Mouse (Mus musculus): ENCODE measurements around the gene Olfr403. TPM values are rescaled to one million over a fixed set of nuclear protein-coding genes. Genes with fewer than 3 reads are reported as not detected.
"Not testable (repeated sequence)": the region's sequence is repeated elsewhere in the genome, so short reads cannot be mapped to it uniquely, and the experiment has no call there.

Gene Olfr403
- not detected in 2 replicates for polyA plus RNA-seq (2015; fragmentation: Nextera tagmentation; extraction: Ambion mirVana)

DNA sequence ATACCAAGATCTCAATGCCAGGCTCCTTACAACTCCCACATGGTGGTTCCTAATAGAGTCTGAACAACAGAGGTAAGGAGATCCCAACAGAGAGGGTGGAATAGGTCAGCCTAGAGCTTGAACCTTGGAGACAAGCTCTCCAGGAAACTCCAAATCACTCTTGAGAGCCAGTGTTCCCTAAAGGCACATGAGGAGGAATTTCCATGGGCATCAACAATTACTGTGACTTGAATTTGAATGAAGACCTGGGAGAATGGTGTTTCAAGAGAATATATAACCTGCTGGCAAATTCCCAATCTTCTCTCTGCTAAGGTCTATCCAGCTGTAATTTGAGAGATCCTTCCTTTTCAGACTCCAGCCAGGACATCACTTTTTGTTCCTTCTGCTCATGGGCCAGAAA, at the start of gene Olfr403:
Olfr403 (plus strand) TSS at position 301 of the 400 bp plus-strand sequence.
- H3K4me3 ChIP-seq, result no peak within 1 kb of the TSS
- no peaks in the 10 kb centered on the region for H3K27me3 ChIP-seq
- H3K36me3 ChIP-seq, result no peaks in the 10 kb centered on the region
- peaks cover 8% of the 10 kb centered on the region; the same call in 1 of the 2 replicates for H3K9me3 ChIP-seq
- H3K27ac ChIP-seq, result no peak within 1 kb of the TSS
- H3K4me1 ChIP-seq, result no peaks in the 10 kb centered on the region
- H3K4me2 ChIP-seq (replicated peaks), result no peak within 1 kb of the TSS
- no peak within 1 kb of the TSS for H3K9ac ChIP-seq
- ATAC-seq (ENCODE audit: low FRiP score, low read depth), result no peak

DNA sequence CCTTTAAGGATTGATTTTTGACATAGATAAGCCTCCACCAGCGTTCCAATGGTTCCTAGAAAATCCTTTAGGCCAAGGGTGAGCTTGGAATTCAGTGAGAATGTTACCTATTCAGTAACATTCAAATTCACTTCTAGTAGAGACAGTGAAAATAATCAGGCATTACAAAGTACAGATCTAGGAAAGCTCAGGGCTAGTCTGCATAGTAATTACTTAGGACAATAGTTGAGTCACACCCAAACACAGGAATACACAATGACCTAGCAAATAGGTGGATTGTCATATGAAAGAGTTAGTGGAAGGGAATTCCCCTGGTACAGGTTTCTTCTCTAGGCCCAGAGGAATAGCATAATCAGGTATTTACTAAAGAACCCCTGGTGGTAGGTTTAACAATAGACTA, 46.0 kb upstream of the Olfr403 start:
- H3K4me3 ChIP-seq; H3K27ac ChIP-seq; H3K9ac ChIP-seq; H3K4me2 ChIP-seq (replicated peaks); H3K36me3 ChIP-seq; ATAC-seq (ENCODE audit: low FRiP score, low read depth); H3K27me3 ChIP-seq; H3K4me1 ChIP-seq: not testable (repeated sequence)
- H3K9me3 ChIP-seq, result peaks cover 67% of the 10 kb centered on the region
- 32% methylated on average over 1 of the region's 1 CpGs for WGBS

DNA sequence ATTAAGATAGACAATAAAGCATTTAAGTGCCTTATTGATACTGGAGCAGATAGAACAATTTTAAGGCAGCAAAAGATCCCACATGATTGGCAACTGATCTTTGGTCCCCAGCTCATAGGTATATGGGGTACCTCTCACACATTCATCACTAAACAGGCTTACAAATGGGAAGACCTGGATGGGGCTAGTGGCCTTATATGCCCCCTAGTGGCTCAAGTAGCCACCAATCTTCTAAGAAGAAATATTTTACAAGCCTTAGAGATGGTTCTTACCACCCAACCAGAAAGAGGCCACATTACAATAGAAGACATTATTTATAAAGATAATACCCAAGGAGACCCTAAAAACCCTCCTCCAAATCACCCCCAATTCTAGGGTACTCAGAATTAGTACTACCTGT, 40.2 kb upstream of the Olfr403 start:
- Histone ChIP-seq H3K27me3 (no peaks in the 10 kb centered on the region), H3K9me3 (peaks cover 53% of the 10 kb centered on the region), H3K27ac (no peak overlapping the region), H3K36me3 (no peaks in the 10 kb centered on the region), H3K9ac (no peak overlapping the region), H3K4me3 (no peak overlapping the region), H3K4me2 (replicated peaks) (no peak overlapping the region), H3K4me1 (no peaks in the 10 kb centered on the region)
- no peak for ATAC-seq (ENCODE audit: low FRiP score, low read depth)

DNA sequence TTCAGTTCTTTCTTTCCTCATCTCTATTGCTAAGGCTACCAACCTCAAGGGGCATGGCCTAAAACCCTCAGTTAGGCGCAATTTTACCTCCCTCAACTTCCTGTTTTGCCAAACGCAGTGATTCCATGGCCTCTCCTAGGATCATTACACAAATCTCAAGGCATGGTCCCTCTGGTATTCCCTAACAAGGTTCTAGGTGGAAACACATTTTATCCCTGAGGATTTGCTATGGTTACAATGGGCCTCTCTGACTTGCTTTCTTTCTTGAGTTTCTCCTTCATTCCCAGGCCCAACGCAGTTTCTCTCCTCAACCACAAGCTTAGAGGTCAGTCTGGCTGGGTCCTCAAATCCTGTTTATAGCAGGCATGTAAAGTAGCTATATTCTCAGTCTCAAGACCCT, 32.8 kb upstream of the Olfr403 start, which contains the start of gene Olfr402:
Olfr402 (plus strand) TSS at position 301 of the 400 bp plus-strand sequence.
- 50% methylated on average over 3 of the region's 3 CpGs for WGBS
- Histone ChIP-seq H3K9ac (no peak within 1 kb of the TSS), H3K9me3 (peaks cover 33% of the 10 kb centered on the region), H3K27me3 (no peaks in the 10 kb centered on the region), H3K4me3 (no peak within 1 kb of the TSS), H3K36me3 (no peaks in the 10 kb centered on the region), H3K4me1 (no peaks in the 10 kb centered on the region), H3K4me2 (replicated peaks) (no peak within 1 kb of the TSS), H3K27ac (no peak within 1 kb of the TSS)
- ATAC-seq (ENCODE audit: low FRiP score, low read depth), result no peak

DNA sequence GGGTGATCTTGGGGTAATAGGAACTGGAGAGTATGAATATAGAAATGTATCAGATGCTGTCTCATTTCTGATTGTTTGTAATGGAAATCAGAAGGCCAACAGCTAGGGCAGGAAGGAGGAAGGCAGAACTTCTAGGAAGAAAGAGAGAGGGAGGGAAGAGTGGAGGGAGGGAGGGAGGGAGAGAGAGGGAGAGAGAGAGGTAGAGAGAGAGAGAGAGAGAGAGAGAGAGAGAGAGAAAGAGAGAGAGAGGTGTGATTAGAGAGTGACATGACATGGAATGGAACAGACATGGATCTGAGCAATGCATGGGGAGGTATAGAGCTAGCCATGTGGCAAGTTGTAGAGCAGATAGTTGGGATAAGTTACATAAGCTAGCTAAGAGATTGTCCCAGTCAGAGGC, 17.3 kb upstream of the Olfr403 start:
- no peak overlapping the region for H3K4me3 ChIP-seq
- H3K36me3 ChIP-seq, result no peaks in the 10 kb centered on the region
- no peak for ATAC-seq (ENCODE audit: low FRiP score, low read depth)
- H3K27me3 ChIP-seq, result no peaks in the 10 kb centered on the region
- H3K9ac ChIP-seq, result no peak overlapping the region
- H3K27ac ChIP-seq, result no peak overlapping the region
- no peak overlapping the region for H3K4me2 ChIP-seq (replicated peaks)
- H3K9me3 ChIP-seq, result peaks cover 8% of the 10 kb centered on the region; the same call in 1 of the 2 replicates
- H3K4me1 ChIP-seq, result no peaks in the 10 kb centered on the region

DNA sequence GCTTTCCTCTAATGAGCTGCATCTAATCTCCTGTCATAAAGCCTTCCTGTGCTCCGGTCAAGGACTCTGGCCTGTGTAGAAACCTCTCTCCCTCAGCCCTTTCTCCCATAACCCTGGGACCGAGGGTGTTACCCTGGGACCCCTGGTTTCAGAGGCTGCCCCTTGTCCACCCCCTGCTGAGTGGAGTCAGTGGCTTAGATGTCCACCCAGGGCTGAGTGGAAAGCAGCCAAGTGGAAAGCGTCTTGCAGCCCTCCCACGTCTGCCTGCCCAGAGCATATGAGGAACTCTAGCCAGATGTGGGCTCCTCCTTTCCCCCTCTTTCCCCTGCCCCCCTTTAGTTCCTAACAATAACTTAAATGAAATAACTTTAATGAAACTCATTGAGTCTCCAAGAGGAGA, 2.9 kb upstream of the Olfr403 start:
- WGBS, result 88% methylated on average over 4 of the region's 4 CpGs

DNA sequence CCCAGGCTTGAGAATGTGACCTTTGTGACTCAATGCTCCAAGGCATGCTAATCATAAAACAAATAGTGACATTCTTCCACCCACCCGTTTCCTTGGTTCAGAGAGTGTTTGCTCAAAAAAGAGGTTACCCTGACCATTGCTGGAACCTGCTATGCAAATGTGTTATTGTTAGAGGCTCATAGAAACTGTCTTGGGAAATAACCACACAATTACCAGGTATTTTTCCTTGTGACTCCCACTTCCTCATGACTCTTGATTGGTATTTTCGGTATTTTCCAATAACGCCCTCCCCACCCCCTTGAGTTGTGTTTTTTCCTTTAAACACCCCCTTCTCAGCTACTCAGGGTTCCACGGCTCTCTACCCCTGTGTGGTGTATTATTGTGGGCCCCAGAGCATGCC, 2.3 kb upstream of the Olfr403 start:
- WGBS, result 83% methylated on average over 4 of the region's 4 CpGs
- no peak overlapping the region for H3K9ac ChIP-seq
- no peaks in the 10 kb centered on the region for H3K4me1 ChIP-seq
- H3K27me3 ChIP-seq, result no peaks in the 10 kb centered on the region
- H3K36me3 ChIP-seq, result no peaks in the 10 kb centered on the region
- no peak for ATAC-seq (ENCODE audit: low FRiP score, low read depth)
- H3K27ac ChIP-seq, result no peak overlapping the region
- no peak overlapping the region for H3K4me3 ChIP-seq
- no peak overlapping the region for H3K4me2 ChIP-seq (replicated peaks)
- H3K9me3 ChIP-seq, result peaks cover 12% of the 10 kb centered on the region; the same call in 1 of the 2 replicates

More for the DNA sequence above, 2.9 kb upstream of the Olfr403 start:
- peaks cover 12% of the 10 kb centered on the region; the same call in 1 of the 2 replicates for H3K9me3 ChIP-seq
- no peaks in the 10 kb centered on the region for H3K36me3 ChIP-seq
- H3K27me3 ChIP-seq, result no peaks in the 10 kb centered on the region
- no peak overlapping the region for H3K4me2 ChIP-seq (replicated peaks)
- H3K9ac ChIP-seq, result no peak overlapping the region
- no peak overlapping the region for H3K4me3 ChIP-seq
- no peak overlapping the region for H3K27ac ChIP-seq
- H3K4me1 ChIP-seq, result no peaks in the 10 kb centered on the region
- ATAC-seq (ENCODE audit: low FRiP score, low read depth), result no peak

DNA sequence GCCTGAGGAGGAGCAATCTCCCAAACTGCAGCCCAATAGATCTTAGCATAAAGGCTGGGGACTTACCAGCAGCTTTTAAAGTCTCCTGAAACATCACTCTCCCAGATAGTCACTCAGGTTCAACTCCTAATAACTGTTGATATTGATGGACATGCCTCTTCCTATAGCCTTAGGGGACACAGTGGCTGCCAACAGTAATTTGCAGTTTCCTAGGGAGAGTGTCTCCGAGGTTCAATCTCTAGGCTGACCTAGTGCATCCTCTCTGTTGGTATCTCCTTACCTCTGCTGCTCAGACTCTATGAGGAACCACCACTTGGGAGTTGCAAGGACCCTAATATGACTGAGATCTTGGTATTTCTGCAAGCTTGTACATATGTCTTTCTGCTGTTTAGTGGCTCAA, 25.2 kb downstream of the Olfr403 start, which contains the start of gene Olfr43:
Olfr43 (minus strand) TSS at position 101 of the 400 bp plus-strand sequence.
- no peak for ATAC-seq (ENCODE audit: low FRiP score, low read depth)
- 61% methylated on average over 1 of the region's 1 CpGs for WGBS
- Histone ChIP-seq H3K9ac (no peak within 1 kb of the TSS), H3K27me3 (no peaks in the 10 kb centered on the region), H3K27ac (no peak within 1 kb of the TSS), H3K4me2 (replicated peaks) (no peak within 1 kb of the TSS), H3K4me3 (no peak within 1 kb of the TSS), H3K9me3 (peaks cover 8% of the 10 kb centered on the region; the same call in 1 of the 2 replicates), H3K4me1 (no peaks in the 10 kb centered on the region), H3K36me3 (no peaks in the 10 kb centered on the region)

DNA sequence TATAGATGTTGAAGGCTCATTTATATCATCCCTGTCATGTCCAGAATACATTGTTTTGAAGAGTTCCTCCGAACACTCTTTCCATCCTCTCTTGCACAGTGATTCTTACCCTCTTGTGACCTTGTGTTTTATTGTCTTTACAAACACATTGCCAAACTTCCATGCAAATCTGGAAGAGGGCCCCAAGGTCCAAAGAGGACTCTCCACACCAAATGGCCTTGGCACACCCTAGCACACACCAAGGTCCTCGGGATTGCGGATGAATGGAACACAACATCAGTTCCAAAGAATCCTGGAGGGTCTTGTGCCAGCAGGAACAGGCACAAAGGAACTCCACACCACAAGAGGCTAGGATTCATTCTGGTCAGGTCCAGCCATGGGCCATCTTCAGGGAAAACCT, 55.2 kb downstream of the Olfr403 start:
- 89% methylated on average over 3 of the region's 3 CpGs for WGBS
- Histone ChIP-seq H3K4me1 (no peaks in the 10 kb centered on the region), H3K9ac (no peak overlapping the region), H3K4me2 (replicated peaks) (no peak overlapping the region), H3K9me3 (peaks cover 10% of the 10 kb centered on the region; the same call in 1 of the 2 replicates), H3K36me3 (no peaks in the 10 kb centered on the region), H3K27ac (no peak overlapping the region), H3K4me3 (no peak overlapping the region), H3K27me3 (no peaks in the 10 kb centered on the region)
- ATAC-seq (ENCODE audit: low FRiP score, low read depth), result no peak

Other genes with a start within 250 kb of the Olfr403 start
- gene Olfr23, start 249.6 kb upstream of the Olfr403 start, polyA plus RNA-seq (2015; fragmentation: Nextera tagmentation; extraction: Ambion mirVana), result not detected in 2 replicates
- gene Olfr397, start 225.4 kb upstream of the Olfr403 start, polyA plus RNA-seq (2015; fragmentation: Nextera tagmentation; extraction: Ambion mirVana), result not detected in 2 replicates
- gene Olfr398, start 195.8 kb upstream of the Olfr403 start, polyA plus RNA-seq (2015; fragmentation: Nextera tagmentation; extraction: Ambion mirVana), result not detected in 2 replicates
- not detected in 2 replicates for gene Olfr139, start 129.7 kb upstream of the Olfr403 start, polyA plus RNA-seq (2015; fragmentation: Nextera tagmentation; extraction: Ambion mirVana)
- not detected in 2 replicates for gene Olfr399, start 129.6 kb upstream of the Olfr403 start, polyA plus RNA-seq (2015; fragmentation: Nextera tagmentation; extraction: Ambion mirVana)
- not detected in 2 replicates for gene Zfp616, start 116.3 kb upstream of the Olfr403 start, polyA plus RNA-seq (2015; fragmentation: Nextera tagmentation; extraction: Ambion mirVana)
- gene Olfr401, start 72.5 kb upstream of the Olfr403 start, polyA plus RNA-seq (2015; fragmentation: Nextera tagmentation; extraction: Ambion mirVana), result not detected in 2 replicates
- not detected in 2 replicates for gene Olfr402, start 32.7 kb upstream of the Olfr403 start, polyA plus RNA-seq (2015; fragmentation: Nextera tagmentation; extraction: Ambion mirVana)
- gene Olfr43, start 25.1 kb downstream of the Olfr403 start, polyA plus RNA-seq (2015; fragmentation: Nextera tagmentation; extraction: Ambion mirVana), result not detected in 2 replicates
- gene Olfr406, start 73.6 kb downstream of the Olfr403 start, polyA plus RNA-seq (2015; fragmentation: Nextera tagmentation; extraction: Ambion mirVana), result not detected in 2 replicates
- not detected in 2 replicates for gene Olfr59, start 97.5 kb downstream of the Olfr403 start, polyA plus RNA-seq (2015; fragmentation: Nextera tagmentation; extraction: Ambion mirVana)
- gene Olfr410, start 151.8 kb downstream of the Olfr403 start, polyA plus RNA-seq (2015; fragmentation: Nextera tagmentation; extraction: Ambion mirVana), result not detected in 2 replicates
- gene Olfr411, start 166.4 kb downstream of the Olfr403 start, polyA plus RNA-seq (2015; fragmentation: Nextera tagmentation; extraction: Ambion mirVana), result not detected in 2 replicates
- not detected in 2 replicates for gene Olfr412, start 175.8 kb downstream of the Olfr403 start, polyA plus RNA-seq (2015; fragmentation: Nextera tagmentation; extraction: Ambion mirVana)

Data from limb, embryonic 13.5 days (tissue).